Mouse (Mus musculus) G1E (cell line): ENCODE data around the gene Fcrla.

ENCODE experiments used
- CTCF ChIP-seq: IDR thresholded peaks from 2 replicates; pipeline ENCODE4 v1.5.1; 2012; ENCODE audit warnings: low read depth, low read length, inconsistent platforms, mixed read lengths
- POLR2AphosphoS5 ChIP-seq: IDR thresholded peaks from 2 replicates; pipeline ENCODE4 v1.6.1; 2012; ENCODE audit warnings: low read depth, low read length, inconsistent platforms; ENCODE audit not compliant: insufficient replicate concordance

DNA sequence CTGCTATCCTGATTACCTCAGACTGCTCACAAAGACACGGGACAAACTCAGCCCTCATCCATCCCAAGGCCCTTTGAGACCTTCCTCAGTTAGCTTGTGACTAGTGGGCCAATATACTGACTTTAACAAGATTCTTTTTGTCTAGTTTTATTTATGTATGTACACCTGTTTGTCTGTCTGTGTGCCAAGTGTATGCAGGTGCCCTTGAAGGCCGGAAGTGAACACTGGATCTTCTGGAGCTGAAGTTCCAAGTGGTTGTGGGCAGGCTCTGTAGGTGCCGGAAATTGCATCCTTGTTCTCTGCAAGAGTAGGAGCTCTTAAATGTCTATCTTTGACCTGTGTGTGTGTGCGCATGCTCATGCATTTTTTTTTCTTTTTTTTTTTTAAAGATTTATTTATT, 1.9 kb upstream of the Fcrla start:
- TF ChIP-seq POLR2AphosphoS5 (no peak), CTCF (no peak)
